Mouse (Mus musculus): ENCODE measurements at regions not wholly inside any gene's neighbourhood (a gene's known extent, or its start where the extent isn't known, plus 50 kb on each side); places are given as distances from the start of the nearest gene placed in this dataset.
A peak's percentile ranks its signal among the peaks of the same experiment; 100 is the strongest.

DNA sequence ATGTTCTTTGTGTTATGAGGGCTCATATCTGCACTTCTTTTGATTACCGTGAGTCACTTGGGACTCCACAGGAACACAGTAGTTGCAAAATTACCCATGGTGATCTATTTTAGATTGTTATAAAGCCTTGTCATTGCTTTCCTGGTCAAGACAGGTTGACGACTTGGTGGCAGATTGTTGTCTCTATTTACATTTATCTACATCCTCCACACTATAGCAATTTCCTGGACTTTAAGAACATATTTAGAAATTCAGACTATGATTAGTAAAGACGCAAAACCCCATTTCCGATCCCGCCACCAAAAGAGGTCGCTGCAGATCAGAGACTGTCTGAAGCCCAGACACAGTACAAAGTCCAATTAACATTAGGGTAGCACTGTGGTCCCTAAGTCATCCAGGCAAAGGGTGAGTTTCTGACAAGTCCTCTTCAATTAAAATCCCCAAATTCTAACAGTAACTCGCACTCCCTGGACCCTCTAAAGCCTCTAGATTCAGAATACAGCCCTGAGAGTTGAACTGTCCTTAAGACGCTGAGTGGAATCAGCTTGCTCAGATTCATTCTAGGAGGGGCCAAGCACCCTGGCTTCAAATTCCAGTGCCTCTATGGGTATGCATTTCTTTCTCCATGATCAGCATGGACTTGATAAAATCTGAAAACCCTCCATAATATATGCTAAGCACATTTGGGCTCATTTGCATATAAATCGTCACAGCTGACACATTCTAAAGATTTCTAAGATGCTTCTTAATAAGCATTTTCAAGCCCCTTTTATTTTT is 461.9 kb upstream of the BC052040 start:
- no peak for DNase-seq (ENCODE audit: low spot score in 2 of 2)

DNA sequence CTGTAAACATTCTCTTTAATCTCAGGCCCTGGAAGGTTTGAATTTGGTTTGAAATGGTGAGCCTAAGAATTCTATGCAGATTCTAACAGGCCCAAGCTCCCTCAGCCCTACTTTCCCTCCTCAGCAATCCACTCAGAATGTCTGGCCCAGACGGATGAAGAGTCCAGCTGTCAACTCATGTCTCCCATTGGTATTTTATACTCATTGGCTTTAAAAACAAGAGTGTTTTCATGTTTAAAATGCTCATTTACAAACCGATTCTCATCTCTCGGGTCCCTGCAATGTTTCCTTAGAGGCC is 461.4 kb upstream of the BC052040 start:
- DNase-seq (ENCODE audit: low spot score in 2 of 2): no peak

DNA sequence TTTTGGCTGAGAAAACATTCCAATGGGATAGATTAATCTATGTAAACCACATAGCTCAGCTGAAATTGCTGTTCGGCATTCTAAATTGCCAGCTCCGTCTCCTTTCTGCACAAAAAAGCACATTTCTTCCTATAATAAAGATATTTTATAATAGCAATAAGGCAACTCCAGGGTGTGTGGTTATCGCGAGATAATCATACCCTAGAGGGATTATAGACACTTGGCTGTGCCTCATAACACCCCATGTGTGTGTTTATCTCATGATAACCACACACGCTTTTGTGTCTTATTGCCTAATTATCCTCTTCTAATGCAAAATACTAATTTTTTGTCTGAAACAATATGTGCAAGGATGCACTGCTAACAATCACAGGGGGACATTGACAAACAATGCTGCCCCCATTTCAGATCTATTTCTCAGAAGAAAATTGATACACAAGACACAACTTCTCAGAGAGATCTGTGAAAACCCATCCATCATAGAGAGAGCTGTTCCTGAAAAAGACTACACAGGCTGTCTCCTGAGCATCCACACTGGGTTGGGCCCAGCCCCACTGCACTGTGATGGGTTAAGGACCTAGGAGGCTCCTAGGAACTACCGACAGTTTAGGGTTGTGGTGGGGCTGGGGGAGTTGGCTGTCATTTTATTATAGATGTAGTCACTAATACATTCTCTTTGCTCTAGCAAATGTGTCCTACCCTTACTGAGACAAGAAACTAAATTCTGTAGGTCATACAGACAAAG is 454.7 kb upstream of the BC052040 start:
- no peak for DNase-seq (ENCODE audit: low spot score in 2 of 2)

DNA sequence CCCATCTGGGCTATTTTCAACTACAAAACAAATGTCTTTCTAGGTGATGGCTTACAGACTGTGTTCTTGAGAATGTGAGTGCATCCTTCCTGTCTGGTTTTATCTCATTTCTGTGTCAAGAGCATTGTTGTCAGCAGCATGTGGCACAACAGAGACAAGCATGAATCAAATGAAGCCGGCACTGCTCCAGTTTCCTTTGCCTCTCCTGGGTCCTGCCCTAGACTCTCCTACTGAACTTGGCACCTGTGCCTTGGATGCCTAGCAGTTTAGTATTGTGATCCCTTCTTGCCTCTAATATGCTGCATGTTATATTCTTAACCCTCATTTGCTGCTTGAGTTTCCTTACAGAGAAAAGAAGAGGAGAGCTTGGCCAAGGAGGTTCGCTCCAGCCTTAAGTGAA is 449.8 kb upstream of the BC052040 start:
- DNase-seq (ENCODE audit: low spot score in 2 of 2): no peak

DNA sequence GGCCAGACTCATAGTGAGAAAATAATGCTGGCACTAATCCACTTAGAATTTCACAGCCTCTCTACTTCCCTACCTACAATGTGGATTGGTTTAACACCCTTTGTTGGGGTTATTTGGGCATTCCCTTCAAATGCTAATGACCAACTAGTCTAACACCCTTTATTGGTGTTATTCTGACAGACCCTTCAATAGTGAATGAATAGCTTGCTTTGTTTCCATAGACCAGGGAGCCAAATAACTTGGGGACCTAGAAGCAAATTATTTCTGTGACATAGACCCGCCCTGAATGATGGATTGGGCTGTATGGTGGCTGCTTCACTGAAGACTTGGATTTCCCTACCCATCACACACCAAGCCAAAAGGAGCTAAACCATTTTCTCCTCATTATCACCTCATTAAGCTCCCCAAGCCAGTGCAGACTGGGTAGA is 449.3 kb upstream of the BC052040 start:
- DNase-seq (ENCODE audit: low spot score in 2 of 2): no peak

DNA sequence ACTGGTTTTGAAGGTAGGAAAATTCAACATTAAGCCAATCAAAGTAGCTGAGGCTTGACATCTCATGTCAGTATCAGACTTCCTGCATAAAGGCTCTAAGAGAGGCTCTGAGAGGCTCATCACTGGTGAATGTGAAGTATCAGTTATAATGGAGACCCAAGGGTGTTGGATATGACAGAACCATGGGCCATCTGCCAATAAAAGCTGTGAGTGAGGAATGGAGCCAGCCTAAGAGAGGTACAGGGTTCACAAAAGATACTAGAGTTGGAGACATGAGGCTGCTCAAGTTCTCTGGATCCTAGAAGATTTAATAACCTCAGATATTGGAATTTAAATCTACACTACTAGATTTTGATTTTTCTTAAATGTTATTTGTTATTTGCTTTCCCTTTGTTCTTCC is 440.1 kb upstream of the BC052040 start:
- DNase-seq (ENCODE audit: low spot score in 2 of 2): no peak

DNA sequence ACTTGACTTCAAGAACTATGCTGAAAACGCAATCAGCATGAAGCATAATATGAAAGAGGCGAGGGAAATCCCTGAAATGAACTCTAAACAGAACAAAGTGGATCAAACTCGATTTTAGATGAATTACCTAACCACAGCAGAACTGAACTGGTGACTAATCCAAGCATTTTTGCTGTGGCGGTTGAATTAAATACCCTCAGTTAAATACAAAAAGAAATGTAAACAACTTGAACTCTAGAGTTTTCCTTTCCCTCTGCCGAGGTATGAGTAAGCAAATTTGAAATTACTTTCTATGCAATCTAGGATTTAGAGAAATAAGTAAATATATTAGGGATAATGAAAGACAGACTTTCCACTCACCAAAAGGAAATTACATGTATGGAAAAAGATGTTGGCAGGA is 409.4 kb upstream of the BC052040 start:
- DNase-seq (ENCODE audit: low spot score in 2 of 2): no peak

DNA sequence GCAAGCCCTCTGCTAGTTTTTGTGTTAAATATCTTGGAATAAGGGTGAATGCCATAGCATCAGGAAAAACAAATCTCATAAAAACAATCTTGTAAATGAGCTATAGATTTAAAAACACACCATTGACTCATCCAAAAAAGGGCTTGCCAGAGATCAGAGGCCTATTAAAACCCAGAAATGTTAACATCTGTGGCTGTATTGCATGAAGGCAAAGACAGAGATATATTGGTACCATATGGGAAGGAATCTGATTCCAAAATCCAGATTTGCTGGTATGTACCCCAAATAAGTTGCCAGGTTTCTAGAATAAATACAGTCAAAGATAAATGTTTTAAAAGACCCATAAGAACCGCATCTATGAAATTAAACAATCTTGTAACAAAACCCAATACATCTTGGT is 404.4 kb upstream of the BC052040 start:
- DNase-seq (ENCODE audit: low spot score in 2 of 2): no peak

DNA sequence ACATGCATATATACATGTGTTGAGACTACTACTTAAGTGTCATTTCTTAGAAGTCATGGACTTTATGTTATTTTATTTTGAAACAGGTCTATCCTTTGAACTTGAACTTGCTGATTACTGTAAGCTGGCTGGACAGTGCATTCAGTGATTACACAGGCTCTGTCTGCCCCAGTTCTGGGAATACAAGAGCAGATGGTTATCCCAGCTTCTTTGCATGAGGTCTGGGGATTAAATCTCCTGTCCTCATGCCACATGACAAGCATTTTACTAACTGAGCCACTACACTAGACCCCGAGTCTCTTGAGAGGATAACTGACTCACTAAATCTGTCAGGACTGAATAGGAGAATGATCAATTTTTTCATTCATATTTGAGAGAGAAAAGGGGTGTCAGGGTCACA is 403.6 kb upstream of the BC052040 start:
- no peak for DNase-seq (ENCODE audit: low spot score in 2 of 2)

DNA sequence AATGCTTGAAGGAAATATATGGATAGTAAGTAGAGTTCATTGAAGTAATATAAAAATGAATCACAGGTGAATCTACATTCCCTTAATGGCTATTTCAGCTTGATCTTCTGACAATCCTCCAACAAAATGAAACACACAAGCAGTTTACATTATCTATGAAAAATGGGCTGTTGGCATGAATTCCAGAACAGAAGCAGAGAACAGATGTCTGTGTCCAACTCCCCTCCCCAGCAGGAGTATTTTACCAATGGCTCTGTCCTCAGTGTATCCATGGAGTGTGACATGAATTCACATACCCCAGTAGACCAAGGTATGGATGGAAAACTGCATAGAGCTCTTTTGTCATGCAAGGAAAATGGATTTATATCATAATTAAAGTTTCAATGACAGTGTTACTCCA is 370.3 kb upstream of the BC052040 start:
- no peak for DNase-seq (ENCODE audit: low spot score in 2 of 2)

DNA sequence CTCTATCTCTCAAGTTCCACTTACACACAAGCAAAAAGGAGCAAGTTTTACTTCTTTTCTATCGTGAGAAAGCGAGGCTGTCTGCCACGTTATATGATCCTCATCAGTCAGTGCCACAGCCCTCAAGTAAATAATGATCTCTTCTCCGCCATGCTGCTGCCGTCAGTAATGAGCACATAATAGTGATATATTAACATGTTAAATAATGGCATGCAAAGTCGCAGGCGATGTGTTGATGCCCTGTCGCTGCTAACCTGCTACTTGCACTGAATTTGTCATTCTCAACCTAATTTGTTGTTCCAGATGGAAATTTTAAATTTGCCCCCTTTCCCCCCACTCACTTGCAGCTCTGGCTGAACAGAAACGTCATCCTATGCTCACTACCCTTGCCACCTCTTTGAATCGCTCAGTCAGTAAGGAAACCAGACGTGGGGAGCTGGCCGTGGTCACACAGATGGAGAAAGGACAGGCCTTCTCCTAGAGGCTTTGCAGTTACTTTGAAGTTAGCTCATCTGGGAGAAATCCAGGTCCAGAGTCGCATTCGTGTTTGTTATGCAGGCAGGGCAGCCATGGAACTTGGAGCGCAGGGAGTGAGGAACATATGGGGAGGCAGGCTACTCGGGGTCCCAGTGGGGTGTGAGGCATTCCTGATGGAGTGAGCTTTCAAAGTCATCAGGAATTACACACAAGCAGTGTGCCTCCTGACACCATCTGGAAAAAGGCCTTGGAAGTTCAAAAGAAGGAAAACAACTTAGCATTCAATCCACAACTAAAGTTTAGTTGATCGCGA is 368.1 kb upstream of the BC052040 start:
- peak in 1 of 2 experiments; percentile 4 for DNase-seq (ENCODE audit: low spot score in 2 of 2)

DNA sequence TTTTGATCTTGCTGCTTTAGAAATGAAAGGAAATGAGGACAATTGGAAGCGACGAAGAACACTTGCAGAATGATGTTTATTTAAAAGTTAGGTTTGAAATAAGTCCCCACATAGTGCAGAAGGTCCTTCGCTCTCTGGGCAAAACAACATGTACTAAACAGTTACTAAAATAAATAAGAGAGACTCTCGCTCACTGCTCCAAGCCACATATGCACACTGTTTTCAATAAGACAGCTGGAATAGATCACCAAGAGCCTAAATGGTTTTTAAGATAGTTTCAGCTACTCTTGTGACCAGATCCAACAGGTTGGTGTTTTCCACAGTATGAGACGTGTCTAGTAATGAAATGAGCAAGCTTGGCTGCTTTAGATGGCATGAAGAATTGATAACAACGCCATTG is 367.2 kb upstream of the BC052040 start:
- no peak for DNase-seq (ENCODE audit: low spot score in 2 of 2)

DNA sequence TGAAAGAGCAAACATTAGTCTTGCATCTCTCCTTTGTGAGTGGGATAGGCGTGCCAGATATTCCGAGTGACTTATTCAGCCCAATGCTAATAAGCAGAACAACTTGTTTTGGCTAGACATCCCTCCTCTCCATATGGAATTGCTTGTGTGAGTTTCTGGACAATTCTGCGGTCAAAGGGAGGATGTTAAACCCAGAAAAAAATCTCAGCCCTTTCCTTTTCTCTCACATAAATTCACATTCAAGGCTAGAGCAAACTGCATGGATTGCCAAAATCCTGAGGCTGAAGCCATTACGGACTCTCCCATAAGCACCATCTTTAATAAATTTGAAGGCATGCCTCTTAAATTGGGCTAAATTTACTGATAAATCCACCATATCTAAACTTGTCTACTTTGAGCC is 351.5 kb upstream of the BC052040 start:
- no peak for DNase-seq (ENCODE audit: low spot score in 2 of 2)

DNA sequence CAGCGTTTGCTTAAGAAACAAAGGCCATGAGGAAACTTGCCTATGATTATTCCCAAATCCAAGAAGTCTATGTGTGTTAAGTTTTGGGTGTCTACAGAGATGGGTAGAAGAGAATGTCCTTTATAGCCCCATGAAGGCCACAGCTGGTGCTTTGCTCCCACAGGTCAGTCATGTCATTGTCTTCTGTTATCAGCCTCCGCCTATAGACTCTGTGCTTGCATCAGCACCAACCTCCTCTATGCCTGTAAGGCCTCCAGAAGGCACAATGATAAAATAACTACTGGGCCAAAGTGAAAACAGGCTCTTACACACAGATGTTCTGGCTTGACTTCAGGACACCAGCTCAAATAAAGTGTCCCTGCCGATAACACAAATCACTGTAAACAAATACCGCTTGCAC is 333.8 kb upstream of the BC052040 start:
- DNase-seq (ENCODE audit: low spot score in 2 of 2): no peak

DNA sequence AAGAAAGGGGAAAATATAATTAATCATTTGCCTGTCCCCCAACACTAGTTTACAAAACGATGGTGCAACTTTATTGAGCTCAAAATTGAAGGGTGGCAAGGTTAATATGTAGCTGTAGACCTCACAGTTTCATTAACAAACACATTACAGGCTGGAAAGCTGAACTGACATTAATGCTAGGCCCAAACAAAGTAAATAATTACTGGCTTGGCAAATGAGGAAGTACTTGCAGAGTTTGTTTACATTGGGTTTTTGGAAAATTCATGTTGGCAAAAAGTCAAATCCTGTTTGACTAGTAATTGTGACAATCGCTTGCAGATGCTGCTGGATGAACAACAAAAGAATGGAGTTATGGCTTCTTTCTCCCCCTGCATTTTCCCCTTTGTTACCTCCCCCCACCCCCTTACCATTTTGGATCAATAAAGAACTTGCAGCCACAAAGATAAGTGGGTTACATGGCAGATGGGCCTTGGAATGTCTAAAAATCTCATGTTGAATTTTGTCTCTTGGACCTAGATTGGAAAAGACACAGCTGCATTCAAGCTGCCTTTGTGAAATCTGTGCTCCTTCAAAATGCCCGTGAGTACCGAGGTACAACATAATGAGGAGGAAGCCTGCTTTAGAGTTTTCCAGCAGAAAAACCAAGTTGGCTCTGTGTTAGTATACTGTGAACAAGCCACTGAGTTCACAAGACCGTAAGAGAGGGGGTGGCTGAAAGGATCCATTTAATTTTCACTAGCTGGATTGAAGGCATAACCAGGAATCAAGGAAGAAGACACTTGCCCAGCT is 331.3 kb upstream of the BC052040 start:
- DNase-seq (ENCODE audit: low spot score in 2 of 2): no peak

DNA sequence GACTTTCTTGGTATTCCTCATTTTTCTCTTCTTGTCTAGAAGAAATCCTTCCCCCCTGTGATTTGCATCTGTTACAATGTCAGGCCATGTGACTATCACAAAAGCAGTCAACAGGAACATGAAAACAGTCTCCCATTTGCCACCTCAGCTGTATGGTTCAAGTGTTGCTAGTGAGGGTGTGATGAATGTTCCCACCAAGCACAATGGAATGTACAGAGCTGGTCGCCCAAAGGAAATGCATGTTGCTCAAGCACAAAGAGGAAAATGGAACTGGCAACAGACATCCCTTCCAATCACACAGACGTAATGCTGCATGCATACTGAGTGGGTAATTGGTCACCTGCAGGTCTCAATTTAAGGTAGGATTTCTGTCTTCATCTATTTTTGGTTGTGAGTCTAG is 324.1 kb upstream of the BC052040 start:
- DNase-seq (ENCODE audit: low spot score in 2 of 2): peak in 1 of 2 experiments; percentile 5

DNA sequence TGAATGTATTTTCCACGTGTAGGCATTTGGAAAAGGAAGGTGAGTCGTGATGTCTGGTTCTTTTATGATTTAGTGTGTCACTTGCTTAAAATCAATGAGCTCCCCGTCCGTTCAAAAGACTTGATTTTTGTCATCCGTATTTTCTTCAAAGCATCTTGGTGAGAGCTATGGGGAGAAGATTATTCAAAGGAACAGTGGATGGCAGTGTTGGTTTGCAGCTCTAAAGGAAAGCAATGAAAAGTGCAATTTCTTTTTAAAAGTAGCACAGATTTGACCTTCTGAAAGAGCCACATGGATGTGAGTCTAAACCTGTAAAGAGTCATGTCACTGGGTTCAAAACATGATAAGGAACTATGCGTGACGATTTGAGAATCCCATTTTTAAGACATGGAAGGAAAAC is 313.3 kb upstream of the BC052040 start:
- no peak for DNase-seq (ENCODE audit: low spot score in 2 of 2)

DNA sequence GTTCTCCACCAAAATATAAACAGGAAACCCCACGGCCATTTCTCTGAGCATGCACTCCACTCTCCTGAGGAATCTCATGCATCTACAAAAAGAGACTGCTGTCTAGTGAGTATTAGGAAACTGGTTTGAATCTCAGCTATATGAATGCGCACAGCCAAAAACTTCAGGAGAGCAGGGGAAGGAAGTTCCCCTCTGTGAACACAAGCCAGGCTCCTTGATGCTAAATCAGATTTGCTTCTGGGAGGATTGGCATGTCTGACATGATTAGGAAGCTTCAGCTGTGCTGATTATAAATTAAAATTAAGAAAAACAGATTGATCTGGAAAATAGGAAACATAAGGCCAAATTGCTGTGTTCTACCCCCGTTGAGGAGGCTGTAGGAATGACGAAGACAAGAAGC is 304.1 kb upstream of the BC052040 start:
- no peak for DNase-seq (ENCODE audit: low spot score in 2 of 2)

DNA sequence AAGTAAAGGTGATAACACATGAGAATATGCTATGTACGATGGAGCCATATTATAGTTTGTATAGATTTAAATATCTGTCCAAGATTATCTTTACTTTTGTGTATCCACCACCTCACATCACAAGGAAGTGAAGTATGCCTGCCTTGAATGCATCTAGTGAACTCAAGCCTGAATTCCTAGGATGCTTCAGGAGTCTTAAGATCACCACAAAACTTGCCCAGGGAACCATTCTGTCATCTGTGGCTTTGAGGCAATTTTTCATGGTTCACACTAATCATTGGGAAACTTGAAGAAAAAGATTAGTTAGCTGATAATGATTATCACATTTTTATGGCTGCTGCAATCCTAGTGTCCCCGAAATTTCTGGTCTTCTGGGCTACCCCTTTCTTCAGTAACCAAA is 288.5 kb upstream of the BC052040 start:
- DNase-seq (ENCODE audit: low spot score in 2 of 2): no peak

DNA sequence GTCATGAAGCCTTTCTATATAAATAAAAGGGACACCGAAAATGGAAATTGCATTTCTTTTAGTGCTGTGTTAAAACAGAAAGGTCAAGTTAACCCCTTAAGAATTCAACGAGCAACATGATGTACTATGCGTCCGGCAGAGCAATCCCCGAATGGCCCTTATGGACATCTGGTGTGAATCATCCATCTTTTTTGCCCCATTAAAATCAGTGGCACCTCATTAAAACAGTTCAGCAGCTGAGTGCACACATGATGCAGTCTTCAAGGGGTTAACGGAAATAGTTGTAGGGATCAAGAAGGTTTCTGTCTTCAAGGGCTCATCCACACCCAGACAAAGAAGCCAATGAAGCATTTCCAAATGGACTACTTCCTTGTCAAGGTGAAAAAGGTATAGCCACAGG is 284.1 kb upstream of the BC052040 start:
- DNase-seq (ENCODE audit: low spot score in 2 of 2): no peak

DNA sequence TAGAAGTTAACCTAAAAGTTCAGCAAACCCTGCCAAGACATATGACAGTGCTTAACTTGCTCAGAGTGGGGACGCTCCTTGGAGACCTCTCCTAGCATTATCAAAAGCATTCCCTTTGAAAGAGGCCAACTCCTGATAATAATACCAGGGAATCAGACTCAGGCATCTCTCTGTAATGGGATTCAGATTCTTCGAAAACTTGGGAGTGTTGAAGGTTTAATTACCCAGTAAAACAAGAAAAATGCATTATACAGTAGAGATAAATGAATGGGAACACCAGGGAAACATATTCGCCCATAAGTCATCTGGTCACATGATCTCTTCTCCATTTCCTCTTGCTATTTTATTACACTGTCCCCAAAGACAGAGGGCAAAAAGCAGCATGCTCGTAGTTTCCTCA is 274.3 kb upstream of the BC052040 start:
- DNase-seq (ENCODE audit: low spot score in 2 of 2): no peak
